Mouse (Mus musculus): Measurements from ENCODE around the gene Olfr1367. TPM values are rescaled to one million over a fixed set of nuclear protein-coding genes. Genes with fewer than 3 reads are reported as not detected.
"Not testable (repeated sequence)": the region's sequence is repeated elsewhere in the genome, so short reads cannot be mapped to it uniquely, and the experiment has no call there.

The Olfr1367 gene
- polyA plus RNA-seq, 1 experiment from 2014 or later = not detected

DNA sequence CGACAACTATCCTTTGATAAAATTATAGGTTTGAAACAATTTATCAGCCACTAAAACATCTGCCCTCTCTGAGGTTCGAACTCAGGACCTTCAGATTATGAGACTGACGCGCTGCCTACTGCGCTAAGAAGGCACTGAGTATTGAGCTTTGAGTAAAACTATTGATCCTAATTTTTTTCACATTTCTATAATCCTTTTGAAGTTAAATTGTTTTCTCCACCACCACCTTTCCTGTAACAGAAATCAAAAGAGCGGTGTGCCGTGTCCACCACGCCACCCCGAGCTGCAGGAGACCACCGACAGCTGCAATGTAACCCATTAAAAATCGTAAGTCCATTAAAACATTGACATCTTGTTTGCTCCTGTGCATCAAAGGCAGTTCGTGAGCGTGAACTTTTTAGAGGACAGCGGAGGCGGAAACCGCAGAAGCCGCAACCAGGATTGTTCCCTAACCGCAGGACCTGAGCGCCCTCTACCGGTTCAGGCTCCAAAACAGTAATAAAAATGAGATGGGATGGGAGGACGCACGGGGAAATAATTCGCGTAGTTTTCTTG, 20.0 kb upstream of the Olfr1367 start:
- H3K4me3 ChIP-seq = peak overlapping the region; percentile 39
- H3K4me1 ChIP-seq = peaks cover 13% of the 10 kb centered on the region
- no peak overlapping the region for H3K27ac ChIP-seq (replicated peaks)
- H3K4me2 ChIP-seq (replicated peaks) = peak overlapping the region; percentile 44
- no peaks in the 10 kb centered on the region for H3K36me3 ChIP-seq
- WGBS = under 1% methylated on average over 24 of the region's 24 CpGs
- H3K27me3 ChIP-seq = no peaks in the 10 kb centered on the region; the same call in 1 of the 2 replicates
- H3K9ac ChIP-seq (replicated peaks) = peak overlapping the region; percentile 35
- peak; percentile 80 for ATAC-seq (replicated peaks)
- no peaks in the 10 kb centered on the region for H3K9me3 ChIP-seq

DNA sequence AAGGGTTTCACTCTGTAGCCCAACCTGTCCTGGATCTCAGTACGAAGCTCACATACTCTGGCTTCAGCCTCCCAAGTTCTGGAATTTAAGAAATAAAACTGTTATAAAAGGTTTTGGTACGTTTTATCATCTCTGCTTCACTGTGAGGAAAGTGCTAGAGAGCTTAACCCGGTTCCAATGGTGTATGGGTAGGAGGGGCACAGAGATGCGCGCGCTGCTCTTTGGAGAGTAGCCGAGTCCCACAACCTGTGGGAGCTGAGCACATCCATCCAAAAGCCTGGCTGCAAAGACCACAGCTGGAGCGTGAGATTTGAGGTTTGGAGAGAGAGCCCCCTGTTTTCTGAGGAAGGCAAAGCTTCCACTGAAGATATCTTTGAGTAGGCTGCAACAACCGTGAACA, 19.3 kb upstream of the Olfr1367 start:
- under 1% methylated on average over 9 of the region's 9 CpGs for WGBS
- Histone ChIP-seq H3K9ac (replicated peaks) (peak overlapping the region; percentile 14; the same call in 1 of the 2 replicates), H3K4me3 (peak overlapping the region; percentile 39), H3K27me3 (no peaks in the 10 kb centered on the region), H3K4me1 (peaks cover 13% of the 10 kb centered on the region), H3K9me3 (no peaks in the 10 kb centered on the region), H3K27ac (replicated peaks) (no peak overlapping the region), H3K4me2 (replicated peaks) (peak overlapping the region; percentile 44), H3K36me3 (no peaks in the 10 kb centered on the region)
- peak; percentile 71; the same call in 1 of the 2 replicates for ATAC-seq (replicated peaks)

DNA sequence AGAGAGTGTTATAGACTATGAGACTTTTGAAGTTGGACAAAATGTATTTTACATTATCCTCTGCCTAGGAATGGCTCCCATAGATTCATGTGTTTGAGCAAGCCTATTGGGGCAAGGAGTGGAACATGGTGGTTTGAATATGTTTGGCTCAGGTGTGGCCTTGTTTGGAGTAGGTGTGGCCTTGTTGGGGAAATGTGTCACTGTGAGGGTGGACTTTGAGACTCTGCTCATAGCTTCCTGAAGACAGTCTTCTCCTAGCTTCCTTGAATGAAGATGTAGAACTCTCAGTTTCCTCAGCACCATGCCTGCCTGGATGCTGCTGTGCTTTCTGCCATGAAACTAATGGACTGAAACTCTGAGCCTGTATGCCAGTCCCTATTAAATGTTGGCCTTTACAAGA, 3.9 kb downstream of the Olfr1367 start:
- H3K36me3 ChIP-seq = no peaks in the 10 kb centered on the region

DNA sequence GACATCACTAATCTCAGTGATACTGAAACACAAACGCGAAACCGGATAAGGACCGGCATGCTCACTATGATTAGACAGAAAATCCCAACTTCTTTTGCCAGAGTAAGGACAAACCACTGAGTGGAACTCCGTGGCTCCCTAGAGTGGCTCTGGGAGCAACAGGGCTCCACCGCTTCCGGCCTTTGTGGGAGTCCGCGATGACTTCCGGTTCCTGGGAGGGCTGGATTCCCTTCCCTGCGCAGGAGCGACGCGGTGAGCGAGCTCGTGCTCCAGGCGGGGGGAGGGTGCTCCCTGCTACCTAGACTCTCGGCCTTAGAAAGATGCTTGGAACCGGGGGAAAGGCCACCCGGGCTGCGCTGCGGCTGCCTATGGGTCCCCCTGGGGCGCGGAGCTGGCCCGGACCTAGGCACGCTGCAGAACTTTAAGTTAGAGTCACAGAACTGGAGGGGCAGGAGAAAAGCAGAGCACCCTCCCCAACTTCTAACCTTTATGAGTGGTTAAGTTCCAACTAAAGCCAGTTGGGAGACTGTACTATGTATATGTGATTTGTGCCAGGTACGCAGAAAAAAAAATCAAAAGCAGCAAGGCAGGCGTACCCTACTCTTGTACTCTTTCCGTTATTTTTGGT, 16.0 kb downstream of the Olfr1367 start, which contains the start of gene Zscan12:
Gene Zscan12, plus strand, starts transcription at position 200 of the 628 bp plus-strand sequence.
- Histone ChIP-seq H3K4me3 (peak within 1 kb of the TSS; percentile 64), H3K4me2 (replicated peaks) (peak within 1 kb of the TSS; percentile 64), H3K27ac (replicated peaks) (peak within 1 kb of the TSS; percentile 33), H3K27me3 (no peaks in the 10 kb centered on the region), H3K36me3 (peaks cover 5% of the 10 kb centered on the region; the same call in 1 of the 2 replicates), H3K9me3 (no peaks in the 10 kb centered on the region), H3K9ac (replicated peaks) (peak within 1 kb of the TSS; percentile 79), H3K4me1 (peaks cover 27% of the 10 kb centered on the region)
- under 1% methylated on average over 29 of the region's 29 CpGs for WGBS
- ATAC-seq (replicated peaks) = peak; percentile 100

More for the DNA sequence above, 3.9 kb downstream of the Olfr1367 start:
- Histone ChIP-seq H3K4me1 (no peaks in the 10 kb centered on the region), H3K4me2 (replicated peaks) (no peak overlapping the region), H3K27me3 (no peaks in the 10 kb centered on the region), H3K4me3 (no peak overlapping the region), H3K27ac (replicated peaks) (no peak overlapping the region), H3K9me3 (no peaks in the 10 kb centered on the region), H3K9ac (replicated peaks) (no peak overlapping the region)
- ATAC-seq (replicated peaks) = no peak

DNA sequence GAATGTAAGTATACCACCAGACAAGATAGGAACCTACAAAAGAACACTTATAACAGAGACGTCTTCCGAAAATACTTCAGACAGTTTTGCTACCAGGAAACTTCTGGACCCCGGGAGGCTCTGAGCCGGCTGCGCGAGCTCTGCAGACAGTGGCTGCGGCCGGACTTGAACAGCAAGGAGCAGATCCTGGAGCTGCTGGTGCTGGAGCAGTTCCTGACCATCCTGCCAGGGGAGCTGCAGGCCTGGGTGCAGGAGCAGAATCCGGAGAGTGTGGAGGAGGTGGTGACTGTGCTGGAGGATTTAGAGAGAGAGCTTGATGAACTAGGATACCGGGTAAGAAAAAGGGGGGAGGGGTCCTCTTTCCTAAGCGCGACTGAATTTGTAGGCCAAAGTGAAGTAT, 17.0 kb downstream of the Olfr1367 start:
- Histone ChIP-seq H3K36me3 (peaks cover 9% of the 10 kb centered on the region), H3K4me1 (peaks cover 27% of the 10 kb centered on the region), H3K4me2 (replicated peaks) (peak overlapping the region; percentile 64), H3K9ac (replicated peaks) (peak overlapping the region; percentile 79; the same call in 1 of the 2 replicates), H3K27me3 (no peaks in the 10 kb centered on the region), H3K27ac (replicated peaks) (no peak overlapping the region), H3K9me3 (no peaks in the 10 kb centered on the region), H3K4me3 (peak overlapping the region; percentile 64)
- no peak for ATAC-seq (replicated peaks)
- 67% methylated on average over 12 of the region's 12 CpGs for WGBS

- WGBS = 81% methylated on average over 6 of the region's 6 CpGs
- Histone ChIP-seq H3K27ac (replicated peaks) (no peak overlapping the region), H3K4me2 (replicated peaks) (no peak overlapping the region), H3K27me3 (no peaks in the 10 kb centered on the region), H3K4me3 (no peak overlapping the region), H3K9ac (replicated peaks) (no peak overlapping the region), H3K4me1 (peaks cover 27% of the 10 kb centered on the region), H3K9me3 (no peaks in the 10 kb centered on the region), H3K36me3 (peaks cover 34% of the 10 kb centered on the region)
- no peak for ATAC-seq (replicated peaks)
These were observed 19.9 kb downstream of the Olfr1367 start for GRCm38 (mm10) chr13:21366635-21367034.

DNA sequence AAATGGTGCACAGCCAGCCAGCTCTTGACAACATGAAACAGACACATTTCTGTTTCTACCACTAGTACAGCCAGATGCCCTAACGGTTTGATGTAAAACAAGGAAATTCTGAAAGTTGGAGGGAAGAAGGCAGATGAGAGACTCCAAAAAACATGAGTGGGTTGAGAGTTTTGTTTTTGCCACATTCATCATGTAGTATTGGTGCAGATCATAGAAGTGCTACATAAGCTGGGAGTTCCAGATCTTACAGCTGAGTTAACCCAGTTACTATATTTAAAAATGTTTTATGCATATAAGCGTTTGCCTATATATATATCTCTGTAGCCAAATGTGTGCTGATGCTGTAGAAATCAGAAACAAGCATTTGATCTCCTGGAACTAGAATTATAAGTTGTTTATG, 26.0 kb downstream of the Olfr1367 start:
- H3K27ac ChIP-seq (replicated peaks) = no peak overlapping the region

DNA sequence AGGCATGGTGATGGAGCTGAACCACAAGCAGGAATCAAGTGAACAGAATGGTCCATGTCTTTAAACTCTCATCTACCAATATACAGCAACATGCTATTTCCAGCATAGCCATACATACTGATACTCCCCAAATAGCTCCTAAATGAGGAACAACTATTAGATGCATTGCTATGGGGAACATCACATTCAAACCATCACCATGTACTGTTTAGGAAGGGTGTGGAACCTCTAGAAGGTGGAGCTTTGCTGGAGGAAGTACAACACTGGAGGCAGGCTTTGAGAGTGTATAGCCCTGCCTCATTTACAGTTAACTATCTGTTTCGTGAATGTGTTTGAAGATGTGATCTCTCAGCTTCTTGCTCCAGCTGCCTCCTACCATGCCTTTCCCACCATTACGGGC, 31.1 kb downstream of the Olfr1367 start:
- Histone ChIP-seq H3K9ac (replicated peaks) (no peak overlapping the region), H3K27me3 (no peaks in the 10 kb centered on the region), H3K9me3 (no peaks in the 10 kb centered on the region), H3K27ac (replicated peaks) (no peak overlapping the region), H3K4me3 (no peak overlapping the region), H3K4me2 (replicated peaks) (no peak overlapping the region), H3K36me3 (no peaks in the 10 kb centered on the region), H3K4me1 (no peaks in the 10 kb centered on the region)
- 92% methylated on average over 2 of the region's 2 CpGs for WGBS
- no peak for ATAC-seq (replicated peaks)

More for the DNA sequence above, 26.0 kb downstream of the Olfr1367 start:
- H3K4me2 ChIP-seq (replicated peaks) = no peak overlapping the region
- H3K4me1 ChIP-seq = no peaks in the 10 kb centered on the region
- peaks cover 34% of the 10 kb centered on the region for H3K36me3 ChIP-seq
- H3K27me3 ChIP-seq = no peaks in the 10 kb centered on the region
- H3K4me3 ChIP-seq = no peak overlapping the region
- ATAC-seq (replicated peaks) = no peak
- no peaks in the 10 kb centered on the region for H3K9me3 ChIP-seq
- WGBS = 89% methylated on average over 2 of the region's 2 CpGs
- H3K9ac ChIP-seq (replicated peaks) = no peak overlapping the region

DNA sequence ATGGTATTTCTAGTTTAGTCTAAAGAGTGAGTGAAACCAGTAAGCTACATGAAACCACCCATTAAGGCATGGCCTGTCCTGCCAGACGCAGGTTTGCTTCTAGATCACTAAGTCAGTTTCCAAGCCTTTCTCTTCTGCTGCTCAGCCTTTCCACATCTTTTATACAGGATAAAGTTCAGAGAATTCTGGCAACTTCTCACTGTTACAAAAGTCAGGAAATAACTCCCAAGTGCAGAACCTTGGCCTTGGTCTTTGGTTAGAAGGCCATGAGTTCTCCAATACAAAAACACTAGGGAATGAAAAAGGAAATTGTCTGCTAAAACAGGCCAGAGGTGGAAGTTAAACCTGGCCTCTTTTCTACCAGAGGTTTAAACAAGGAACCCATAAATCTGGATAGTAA, 48.5 kb downstream of the Olfr1367 start:
- no peak overlapping the region for H3K4me2 ChIP-seq (replicated peaks)
- H3K9me3 ChIP-seq = no peaks in the 10 kb centered on the region
- H3K36me3 ChIP-seq = peaks cover 63% of the 10 kb centered on the region
- no peaks in the 10 kb centered on the region for H3K27me3 ChIP-seq
- no peak overlapping the region for H3K4me3 ChIP-seq
- WGBS = 98% methylated on average over 1 of the region's 1 CpGs
- H3K9ac ChIP-seq (replicated peaks) = no peak overlapping the region
- H3K4me1 ChIP-seq = peaks cover 13% of the 10 kb centered on the region
- H3K27ac ChIP-seq (replicated peaks) = no peak overlapping the region
- no peak for ATAC-seq (replicated peaks)

- no peak for ATAC-seq (replicated peaks)
- H3K4me2 ChIP-seq (replicated peaks) = no peak overlapping the region
- no peaks in the 10 kb centered on the region for H3K27me3 ChIP-seq
- H3K9me3 ChIP-seq = no peaks in the 10 kb centered on the region
- H3K4me1 ChIP-seq = peaks cover 16% of the 10 kb centered on the region
- H3K27ac ChIP-seq (replicated peaks) = no peak overlapping the region
- H3K9ac ChIP-seq (replicated peaks) = no peak overlapping the region
- H3K36me3 ChIP-seq = peaks cover 59% of the 10 kb centered on the region
- WGBS = 96% methylated on average over 6 of the region's 6 CpGs
- no peak overlapping the region for H3K4me3 ChIP-seq
These were observed 48.9 kb downstream of the Olfr1367 start for GRCm38 (mm10) chr13:21395623-21396022.

- H3K4me3 ChIP-seq; H3K27me3 ChIP-seq; H3K9ac ChIP-seq (replicated peaks); H3K27ac ChIP-seq (replicated peaks); H3K4me2 ChIP-seq (replicated peaks); ATAC-seq (replicated peaks); H3K9me3 ChIP-seq: not testable (repeated sequence)
- 98% methylated on average over 18 of the region's 18 CpGs for WGBS
- H3K36me3 ChIP-seq = peaks cover 55% of the 10 kb centered on the region
- H3K4me1 ChIP-seq = peaks cover 20% of the 10 kb centered on the region
These were observed 49.3 kb downstream of the Olfr1367 start for GRCm38 (mm10) chr13:21396048-21396447.

- Histone ChIP-seq H3K9me3 (no peaks in the 10 kb centered on the region), H3K36me3 (peaks cover 41% of the 10 kb centered on the region), H3K9ac (replicated peaks) (no peak overlapping the region), H3K4me1 (peaks cover 30% of the 10 kb centered on the region), H3K4me2 (replicated peaks) (no peak overlapping the region), H3K27me3 (no peaks in the 10 kb centered on the region), H3K4me3 (no peak overlapping the region), H3K27ac (replicated peaks) (no peak overlapping the region)
- 91% methylated on average over 2 of the region's 2 CpGs for WGBS
- no peak for ATAC-seq (replicated peaks)
These were observed 50.8 kb downstream of the Olfr1367 start for GRCm38 (mm10) chr13:21397486-21397885.

All from forebrain, embryonic 15.5 days (tissue).